Mouse (Mus musculus) duodenum, adult 2 months (tissue): ENCODE results near the gene Olfr979. TPM values are rescaled to one million over a fixed set of nuclear protein-coding genes. Genes with fewer than 3 reads are reported as not detected.

Source experiments
- polyA plus RNA-seq: library from polyadenylated mRNA; depleted of rRNA; stranded (reverse); fragments of >200 nt; gene quantifications from 2 replicates; pipeline ENCODE4 v1.2.3, GENCODE M21; 2012; ENCODE audit warnings: low replicate concordance; rRNA removed

Olfr979 gene
- not detected in 2 replicates for polyA plus RNA-seq

DNA sequence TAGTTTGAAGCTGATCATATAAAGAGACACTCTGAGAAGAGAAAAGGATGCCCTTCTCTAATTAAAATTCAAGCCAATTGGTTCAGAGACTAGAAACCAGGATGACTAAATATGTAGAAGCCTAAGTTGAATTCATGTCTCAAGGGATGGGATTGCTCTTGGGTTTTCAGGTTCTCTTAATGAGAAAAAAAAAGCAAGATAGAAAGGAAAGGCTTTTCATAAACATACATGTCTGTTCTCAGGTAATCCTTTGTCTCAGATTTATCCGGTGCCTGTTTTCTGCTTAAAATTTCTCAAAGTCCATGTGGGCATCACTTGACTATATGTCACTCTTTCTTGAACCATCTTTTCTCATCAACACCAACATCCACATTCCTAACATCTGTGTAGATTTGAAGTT is at the start of gene Olfr979:
Gene Olfr979, minus strand, starts transcription at position 101 of the 400 bp plus-strand sequence.

DNA sequence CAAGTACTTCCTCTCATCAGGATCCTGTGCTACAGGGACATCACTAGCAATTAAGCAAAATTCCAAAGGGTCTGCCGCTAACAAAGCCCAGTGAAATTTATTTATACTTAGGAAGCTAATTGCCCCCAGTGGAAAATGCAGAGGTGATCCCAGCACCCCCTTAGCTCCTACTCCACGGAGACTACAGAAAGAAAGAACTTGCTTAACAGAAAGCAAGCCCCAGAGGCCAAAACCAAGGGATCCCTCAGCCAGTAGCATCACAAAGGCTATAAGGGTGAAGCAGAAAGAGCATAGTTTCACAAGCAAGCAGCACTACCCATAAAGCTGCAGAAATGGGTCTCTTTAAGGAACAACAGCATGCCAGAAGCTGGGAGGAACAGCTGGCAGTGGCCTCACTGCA is 17.9 kb upstream of the Olfr979 start, which contains the start of gene Olfr981:
Gene Olfr981, plus strand, starts transcription at position 301 of the 400 bp plus-strand sequence.

GRCm38 (mm10) chr9:40009482-40009881 is 6.2 kb upstream of the Olfr979 start, which contains the start of gene Olfr980:
TSS of gene Olfr980 (minus strand) at chr9:40009582.

GRCm38 (mm10) chr9:39991813-39992212 is 11.5 kb downstream of the Olfr979 start, which contains the start of gene Olfr978:
TSS of gene Olfr978 (plus strand) at chr9:39992113.

DNA sequence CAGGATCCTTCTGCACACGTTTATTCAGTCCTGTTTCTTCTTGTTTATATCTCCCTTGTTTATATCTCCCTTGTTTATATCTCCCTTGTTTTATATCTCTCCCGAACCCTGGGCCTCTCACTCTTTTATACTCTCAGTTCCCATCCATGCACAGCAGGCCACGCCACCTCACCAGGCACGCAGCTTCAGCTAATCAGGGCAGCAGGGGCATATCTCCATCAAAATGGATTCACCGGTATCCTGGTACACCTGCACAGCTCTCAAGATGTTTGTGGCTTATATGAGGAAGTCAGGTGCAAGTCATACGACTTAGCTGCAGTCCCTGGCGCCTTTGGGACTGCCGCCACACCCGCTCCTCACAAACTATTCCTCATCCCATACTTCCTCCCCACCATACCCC is 42.2 kb downstream of the Olfr979 start, which contains the start of gene Olfr976:
Gene Olfr976, minus strand, starts transcription at position 101 of the 400 bp plus-strand sequence.

DNA sequence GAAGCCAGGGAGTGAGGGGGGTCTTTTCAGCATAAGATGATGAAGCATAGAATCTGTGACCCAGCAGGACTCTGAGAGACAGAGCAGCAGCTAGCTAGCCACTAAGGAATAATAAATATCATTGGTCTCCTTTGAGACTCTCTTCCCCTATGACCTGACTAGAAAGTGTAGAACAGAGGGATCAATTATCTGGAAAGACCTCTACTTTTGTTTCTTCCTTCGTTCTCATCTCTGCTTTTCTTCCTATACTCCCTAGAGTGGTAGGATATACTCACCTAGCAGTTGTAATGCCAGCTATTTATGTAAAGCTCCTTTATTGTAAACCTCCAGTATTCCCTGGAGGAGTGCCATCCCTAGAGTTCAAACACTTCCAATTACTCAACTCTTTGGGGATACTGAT is 51.3 kb downstream of the Olfr979 start, which contains the start of gene Olfr975:
Gene Olfr975, minus strand, starts transcription at position 101 of the 400 bp plus-strand sequence.

Other genes with a start within 250 kb of the Olfr979 start
- gene Olfr968, start 220.2 kb downstream of the Olfr979 start, polyA plus RNA-seq: not detected in 2 replicates
- gene Olfr969, start 212.5 kb downstream of the Olfr979 start, polyA plus RNA-seq: not detected in 2 replicates
- not detected in 2 replicates for gene Olfr970, start 194.6 kb downstream of the Olfr979 start, polyA plus RNA-seq
- gene Olfr971, start 166.6 kb downstream of the Olfr979 start, polyA plus RNA-seq: not detected in 2 replicates
- not detected in 2 replicates for gene Olfr972, start 137.0 kb downstream of the Olfr979 start, polyA plus RNA-seq
- not detected in 2 replicates for gene Olfr229, start 96.1 kb downstream of the Olfr979 start, polyA plus RNA-seq
- not detected in 2 replicates for gene Olfr974, start 66.0 kb downstream of the Olfr979 start, polyA plus RNA-seq
- gene Olfr975, start 51.4 kb downstream of the Olfr979 start, polyA plus RNA-seq: not detected in 2 replicates
- gene Olfr976, start 42.3 kb downstream of the Olfr979 start, polyA plus RNA-seq: not detected in 2 replicates
- gene Olfr978, start 11.4 kb downstream of the Olfr979 start, polyA plus RNA-seq: not detected in 2 replicates
- gene Olfr980, start 6.1 kb upstream of the Olfr979 start, polyA plus RNA-seq: not detected in 2 replicates
- not detected in 2 replicates for gene Olfr981, start 18.0 kb upstream of the Olfr979 start, polyA plus RNA-seq
- gene Olfr982, start 70.4 kb upstream of the Olfr979 start, polyA plus RNA-seq: not detected in 2 replicates
- gene Olfr983, start 90.1 kb upstream of the Olfr979 start, polyA plus RNA-seq: not detected in 2 replicates
- gene Olfr984, start 110.7 kb upstream of the Olfr979 start, polyA plus RNA-seq: not detected in 2 replicates
- gene Olfr985, start 126.7 kb upstream of the Olfr979 start, polyA plus RNA-seq: not detected in 2 replicates
- not detected in 2 replicates for gene Tmem225, start 144.7 kb upstream of the Olfr979 start, polyA plus RNA-seq
- gene Olfr986, start 177.5 kb upstream of the Olfr979 start, polyA plus RNA-seq: not detected in 2 replicates
- gene Zfp202, start 188.9 kb upstream of the Olfr979 start, polyA plus RNA-seq: 0.06 and 0.32 TPM in 2 replicates